Mouse (Mus musculus): ENCODE results near the gene Guf1. TPM values are rescaled to one million over a fixed set of nuclear protein-coding genes. Genes with fewer than 3 reads are reported as not detected.

Guf1 gene
- total and polyA plus RNA-seq, 3 experiments: 15.8 to 36.8 (median 23.1) TPM

DNA sequence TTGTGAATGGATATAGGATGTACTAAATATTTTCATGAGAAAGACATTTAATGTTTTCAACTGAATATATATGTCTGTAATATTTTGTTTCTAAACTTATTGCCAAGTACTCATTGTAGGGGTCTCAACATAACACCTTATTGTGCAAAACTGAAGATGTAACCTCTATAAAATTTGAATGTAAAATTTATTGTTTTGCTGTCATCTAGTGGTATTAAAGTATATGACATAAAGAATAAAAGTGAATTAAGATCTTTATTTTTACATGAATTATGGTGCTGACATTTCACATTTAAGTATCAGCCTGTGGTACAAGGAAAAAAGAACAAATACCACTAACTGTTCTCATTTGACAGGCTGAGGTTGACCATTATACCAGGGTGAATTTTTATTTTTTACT lies 32.8 kb upstream of the Guf1 start:
- dilution Hi-C loops (cut with MboI; ENCODE audit: extremely low pct_ligation_motif_present, extremely low pct_unique_long_range_greater_than_20kb, low sequenced_read_pairs) (no loop called here), in situ Hi-C loops (cut with MboI; ENCODE audit: low pct_ligation_motif_present, low pct_unique_long_range_greater_than_20kb, low sequenced_read_pairs) (loop anchor here (25.0 kb wide), 1 partner anchor 1262 kb away; no protein-coding TSS in a partner anchor)
- no peaks in the 10 kb centered on the region for H3K9me3 ChIP-seq (replicated peaks; ENCODE audit: low read length)
- H3K4me1 ChIP-seq (ENCODE audit: control insufficient read depth in 1 of 2, insufficient read depth in 2 of 2): no peaks in the 10 kb centered on the region
- no peaks in the 10 kb centered on the region for H3K36me3 ChIP-seq (replicated peaks in 1 of 2; ENCODE audit: control insufficient read depth in 1 of 2, insufficient read depth in 1 of 2, low read length in 1 of 2)
- no peaks in the 10 kb centered on the region for H3K27me3 ChIP-seq (replicated peaks)
- no peak overlapping the region for H3K27ac ChIP-seq (ENCODE audit: insufficient read depth, low read depth)
- no peak overlapping the region for H3K9ac ChIP-seq (ENCODE audit: insufficient read depth, low read depth)
- no peaks in the 10 kb centered on the region for H3K79me2 ChIP-seq (replicated peaks; ENCODE audit: control insufficient read depth, extremely low read depth, insufficient read depth, poor library complexity, severe bottlenecking)
- TF ChIP-seq RAD21 (IDR thresholded peaks at IDR 0.05; ENCODE audit: low read depth, low read length): no peak; the same call in 1 of the 2 replicates
- no peak for TF ChIP-seq MEF2A (IDR thresholded peaks at IDR 0.05; ENCODE audit: borderline replicate concordance, low read depth, low read length)
- TF ChIP-seq ELF1 (IDR thresholded peaks at IDR 0.05; ENCODE audit: low read depth, low read length): no peak
- TF ChIP-seq USF2 (conservative IDR thresholded peaks at IDR 0.05; ENCODE audit: low read depth, low read length): no peak
- no peak for TF ChIP-seq JUND (conservative IDR thresholded peaks at IDR 0.05; ENCODE audit: low read depth, low read length)
- no peak for TF ChIP-seq PAX5 (IDR thresholded peaks at IDR 0.05; ENCODE audit: low read length)
- TF ChIP-seq JUN (IDR thresholded peaks at IDR 0.05; ENCODE audit: insufficient read depth, low read depth, low read length): no peak
- no peak for TF ChIP-seq MYC (IDR thresholded peaks at IDR 0.05; ENCODE audit: low read depth, low read length)
- no peak for TF ChIP-seq HCFC1 (IDR thresholded peaks at IDR 0.05; ENCODE audit: low read depth, low read length)
- DNase-seq (ENCODE audit: extremely low read depth): no peak
- H3K4me2 ChIP-seq (ENCODE audit: insufficient read depth, low read depth, poor library complexity, severe bottlenecking): no peak overlapping the region
- H3K4me3 ChIP-seq (replicated peaks in 1 of 3; ENCODE audit: low read depth in 2 of 3, low read length in 2 of 3, poor library complexity in 1 of 3): no peak overlapping the region

DNA sequence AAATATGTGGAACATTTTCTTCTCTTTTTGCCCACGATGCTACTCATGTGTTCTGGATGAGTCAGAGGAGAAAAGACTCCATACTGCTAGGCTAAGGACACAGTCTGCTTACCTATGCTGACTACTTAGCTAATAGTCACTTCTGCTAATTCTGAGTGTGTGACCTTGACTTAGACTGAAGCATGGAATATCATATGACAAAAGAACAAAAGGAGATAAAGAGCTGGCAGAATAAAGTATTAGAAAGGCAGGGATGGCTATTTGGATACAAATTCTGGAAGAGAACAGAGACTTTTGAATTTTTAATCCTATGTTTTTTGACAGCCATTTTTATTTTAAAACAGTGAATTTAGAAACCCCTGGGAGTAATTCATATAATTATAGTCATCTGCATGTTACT lies 15.0 kb upstream of the Guf1 start:
- no peak for DNase-seq (ENCODE audit: extremely low read depth)
- Histone ChIP-seq H3K79me2 (replicated peaks; ENCODE audit: control insufficient read depth, extremely low read depth, insufficient read depth, poor library complexity, severe bottlenecking) (no peaks in the 10 kb centered on the region), H3K9ac (ENCODE audit: insufficient read depth, low read depth) (no peak overlapping the region), H3K4me1 (ENCODE audit: control insufficient read depth in 1 of 2, insufficient read depth in 2 of 2) (no peaks in the 10 kb centered on the region), H3K9me3 (replicated peaks; ENCODE audit: low read length) (no peaks in the 10 kb centered on the region), H3K4me2 (ENCODE audit: insufficient read depth, low read depth, poor library complexity, severe bottlenecking) (no peak overlapping the region), H3K27me3 (replicated peaks) (no peaks in the 10 kb centered on the region), H3K36me3 (replicated peaks in 1 of 2; ENCODE audit: control insufficient read depth in 1 of 2, insufficient read depth in 1 of 2, low read length in 1 of 2) (no peaks in the 10 kb centered on the region), H3K4me3 (replicated peaks in 1 of 3; ENCODE audit: low read depth in 2 of 3, low read length in 2 of 3, poor library complexity in 1 of 3) (no peak overlapping the region), H3K27ac (ENCODE audit: insufficient read depth, low read depth) (no peak overlapping the region)
- dilution Hi-C loops (cut with MboI; ENCODE audit: extremely low pct_ligation_motif_present, extremely low pct_unique_long_range_greater_than_20kb, low sequenced_read_pairs): no loop called here
- in situ Hi-C loops (cut with MboI; ENCODE audit: low pct_ligation_motif_present, low pct_unique_long_range_greater_than_20kb, low sequenced_read_pairs): no loop called here
- TF ChIP-seq NELFE (IDR thresholded peaks at IDR 0.05; ENCODE audit: low read depth, low read length) (no peak), JUN (IDR thresholded peaks at IDR 0.05; ENCODE audit: insufficient read depth, low read depth, low read length) (no peak), ETS1 (conservative IDR thresholded peaks at IDR 0.05; ENCODE audit: low read depth, low read length) (no peak), KAT2A (IDR thresholded peaks at IDR 0.05; ENCODE audit: insufficient replicate concordance, low read length) (no peak), IRF4 (IDR thresholded peaks at IDR 0.05; ENCODE audit: low read depth, low read length) (no peak), ZMIZ1 (IDR thresholded peaks at IDR 0.05; ENCODE audit: low read depth, low read length) (no peak), USF1 (IDR thresholded peaks at IDR 0.05; ENCODE audit: low read depth, low read length) (no peak), PAX5 (IDR thresholded peaks at IDR 0.05; ENCODE audit: low read length) (no peak), RAD21 (IDR thresholded peaks at IDR 0.05; ENCODE audit: low read depth, low read length) (no peak), ZC3H11A (IDR thresholded peaks at IDR 0.05; ENCODE audit: low read depth, low read length) (no peak)

All from CH12.LX (cell line).